Mouse (Mus musculus) effector memory CD4-positive, alpha-beta T cell, adult 5 months (primary cell): ENCODE results near the gene Olfr1393. TPM values are rescaled to one million over a fixed set of nuclear protein-coding genes. Genes with fewer than 3 reads are reported as not detected.

Source experiments
- polyA plus RNA-seq: library from polyadenylated mRNA; unstranded; fragments of 100-300 nt; shearing (Covaris generic); gene quantifications from one replicate; pipeline ENCODE4 v1.2.1, GENCODE M21; 2017

The Olfr1393 gene
- not detected for polyA plus RNA-seq

GRCm38 (mm10) chr11:49278222-49278621 is at the start of gene Olfr1393:
Gene Olfr1393, plus strand, starts transcription at chr11:49278304.

GRCm38 (mm10) chr11:49243727-49244594 is 34.1 kb upstream of the Olfr1393 start, which contains the start of gene Mgat1:
Gene Mgat1, plus strand, starts transcription at chr11:49244191.

DNA sequence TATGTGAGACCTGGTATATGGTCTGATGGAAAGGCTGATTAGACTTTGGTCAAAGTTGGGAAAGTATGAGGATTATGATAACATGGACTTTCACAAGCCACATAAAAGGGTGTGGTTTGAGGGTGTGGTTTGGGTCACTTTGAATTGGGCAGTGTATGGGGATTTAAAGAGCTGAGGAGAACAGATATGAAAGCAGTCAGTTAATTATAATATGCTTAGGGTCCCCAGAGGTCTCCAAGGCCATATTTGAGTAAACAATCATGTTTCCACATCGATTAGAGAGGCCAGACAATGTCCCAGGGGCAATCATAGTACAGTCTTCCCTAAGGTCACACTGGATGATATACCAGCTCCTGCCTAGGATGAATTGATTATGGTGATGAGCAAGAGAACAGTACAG is 6.9 kb downstream of the Olfr1393 start, which contains the start of gene Olfr1392:
Gene Olfr1392, plus strand, starts transcription at position 301 of the 400 bp plus-strand sequence.

GRCm38 (mm10) chr11:49304441-49304840 is 26.3 kb downstream of the Olfr1393 start, which contains the start of gene Olfr10:
Gene Olfr10, plus strand, starts transcription at chr11:49304741.

DNA sequence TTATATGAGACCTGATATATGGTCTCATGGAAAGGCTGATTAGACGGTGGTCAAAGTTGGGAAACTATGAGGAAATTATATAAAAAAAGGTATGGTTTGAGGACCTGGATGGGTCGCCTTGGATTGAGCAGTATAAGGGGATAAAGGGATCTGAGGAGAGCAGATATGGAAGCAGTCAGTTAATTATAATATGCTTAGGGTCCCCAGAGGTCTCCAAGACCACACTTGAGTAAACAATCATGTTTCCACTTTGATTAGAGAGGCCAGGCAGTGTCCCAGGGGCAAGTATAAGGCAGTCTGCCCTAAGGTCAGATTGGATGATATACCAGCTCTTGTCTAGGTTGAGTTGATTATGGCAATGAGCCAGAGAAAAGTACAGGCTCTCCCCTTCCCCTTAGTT is 44.3 kb downstream of the Olfr1393 start, which contains the start of gene Olfr1391:
Gene Olfr1391, plus strand, starts transcription at position 301 of the 400 bp plus-strand sequence.

Other genes starting within 250 kb of the Olfr1393 start
- gene 9930111J21Rik2, start 227.1 kb upstream of the Olfr1393 start, polyA plus RNA-seq: 73.9 TPM
- gene Tgtp2, start 214.1 kb upstream of the Olfr1393 start, polyA plus RNA-seq: 90.7 TPM
- gene Ifi47, start 201.7 kb upstream of the Olfr1393 start, polyA plus RNA-seq: 130 TPM
- gene Olfr1396, start 163.4 kb upstream of the Olfr1393 start, polyA plus RNA-seq: not detected
- gene Olfr1395, start 136.0 kb upstream of the Olfr1393 start, polyA plus RNA-seq: not detected
- not detected for gene Olfr1394, start 123.9 kb upstream of the Olfr1393 start, polyA plus RNA-seq
- not detected for gene Btnl9, start 91.1 kb upstream of the Olfr1393 start, polyA plus RNA-seq
- 69.8 TPM for gene Zfp62, start 75.0 kb upstream of the Olfr1393 start, polyA plus RNA-seq
- 32.3 TPM for gene Mgat1, start 34.1 kb upstream of the Olfr1393 start, polyA plus RNA-seq
- not detected for gene Olfr1392, start 7.0 kb downstream of the Olfr1393 start, polyA plus RNA-seq
- gene Olfr10, start 26.4 kb downstream of the Olfr1393 start, polyA plus RNA-seq: not detected
- gene Olfr1391, start 44.4 kb downstream of the Olfr1393 start, polyA plus RNA-seq: not detected
- gene Olfr1390, start 56.9 kb downstream of the Olfr1393 start, polyA plus RNA-seq: not detected
- gene Olfr1389, start 144.8 kb downstream of the Olfr1393 start, polyA plus RNA-seq: not detected
- not detected for gene Olfr1388, start 158.3 kb downstream of the Olfr1393 start, polyA plus RNA-seq
- gene Olfr1387, start 177.0 kb downstream of the Olfr1393 start, polyA plus RNA-seq: not detected
- gene Olfr1386, start 186.7 kb downstream of the Olfr1393 start, polyA plus RNA-seq: not detected
- gene Olfr1385, start 210.8 kb downstream of the Olfr1393 start, polyA plus RNA-seq: 0.15 TPM
- not detected for gene Olfr1384, start 228.4 kb downstream of the Olfr1393 start, polyA plus RNA-seq
- not detected for gene Olfr1383, start 241.3 kb downstream of the Olfr1393 start, polyA plus RNA-seq
- not detected for gene Olfr1382, start 249.9 kb downstream of the Olfr1393 start, polyA plus RNA-seq